ENCODE assay signal across 21 mouse cellular contexts in the genomic region with DNA sequence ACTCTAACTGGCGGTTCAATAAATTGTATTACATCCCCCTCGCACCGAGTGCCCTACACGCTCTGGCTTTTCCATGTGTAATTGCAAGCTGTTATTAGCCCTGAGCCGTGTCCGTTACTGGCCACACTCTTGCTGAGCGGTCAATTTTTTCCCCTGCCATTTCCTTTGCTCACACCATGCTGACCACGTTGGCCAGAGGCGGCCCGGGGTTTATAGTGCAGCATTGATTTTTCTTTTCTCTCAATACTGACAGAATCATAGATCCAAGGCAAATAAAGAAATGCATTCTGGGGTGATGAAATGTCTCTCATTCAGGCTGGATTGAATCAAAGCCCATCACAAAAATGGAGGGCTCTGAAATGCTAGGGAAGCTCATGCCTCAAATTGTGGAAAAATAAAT.
DNase-seq lines count a peak whose midpoint lies in the region; ATAC-seq and TF ChIP-seq lines count a peak whose summit lies in the region.
"Had no signal": no experiment of that assay in that cellular context is flagged by ENCODE, and none has a peak within 500 bp of the region (broad histone marks: within the 10 kb centered on the region; RNA-seq: fewer than 3 reads in every experiment).

No protein-coding gene starts in this region.

- TF ChIP-seq EP300 in liver, postnatal 0 days (IDR thresholded peaks at IDR 0.05; ENCODE audit: low read depth) = peak; percentile 52; the same call in 1 of the 2 replicates

- H3K9me3 ChIP-seq in hindbrain, embryonic 13.5 days = no peaks in the 10 kb centered on the region
- H3K9me3 ChIP-seq in hindbrain, embryonic 12.5 days (replicated peaks) = no peaks in the 10 kb centered on the region
- no peaks in the 10 kb centered on the region for H3K9me3 ChIP-seq in liver, embryonic 12.5 days (replicated peaks)
- no peaks in the 10 kb centered on the region for H3K9me3 ChIP-seq in liver, postnatal 0 days (ENCODE audit: low read length)
- H3K9me3 ChIP-seq in midbrain, embryonic 16.5 days (replicated peaks; ENCODE audit: control insufficient read depth, low read length, poor library complexity, severe bottlenecking) = no peaks in the 10 kb centered on the region
- H3K9me3 ChIP-seq in midbrain, embryonic 11.5 days (ENCODE audit: control insufficient read depth, low read length) = no peaks in the 10 kb centered on the region

- no peaks in the 10 kb centered on the region for H3K27me3 ChIP-seq in hindbrain, embryonic 13.5 days
- H3K27me3 ChIP-seq in hindbrain, embryonic 12.5 days = no peaks in the 10 kb centered on the region
- H3K27me3 ChIP-seq in liver, adult 2 months (ENCODE audit: control insufficient read depth, insufficient read depth, low read length) = no peaks in the 10 kb centered on the region
- H3K27me3 ChIP-seq in liver, embryonic 12.5 days (replicated peaks) = no peaks in the 10 kb centered on the region
- no peaks in the 10 kb centered on the region for H3K27me3 ChIP-seq in liver, postnatal 0 days (ENCODE audit: insufficient read depth, low read length)
- H3K27me3 ChIP-seq in midbrain, embryonic 16.5 days (ENCODE audit: control insufficient read depth, insufficient read depth, low read depth, low read length) = no peaks in the 10 kb centered on the region
- H3K27me3 ChIP-seq in midbrain, embryonic 11.5 days (ENCODE audit: control insufficient read depth, insufficient read depth, low read length) = no peaks in the 10 kb centered on the region
- H3K27me3 ChIP-seq: Patski had no signal

- H3K9ac ChIP-seq in hindbrain, embryonic 13.5 days = no peak overlapping the region
- H3K9ac ChIP-seq in hindbrain, embryonic 12.5 days = no peak overlapping the region
- 0 out of 2 replicates have a peak overlapping the region, but pooled peaks have one; percentile 4 for H3K9ac ChIP-seq in liver, adult 2 months (ENCODE audit: low read depth, low read length)
- no peak overlapping the region for H3K9ac ChIP-seq in liver, embryonic 12.5 days
- H3K9ac ChIP-seq in liver, postnatal 0 days (replicated peaks) = no peak overlapping the region
- H3K9ac ChIP-seq in midbrain, embryonic 16.5 days (ENCODE audit: low read depth, low read length) = no peak overlapping the region
- no peak overlapping the region for H3K9ac ChIP-seq in midbrain, embryonic 11.5 days (ENCODE audit: low read length)

- no peak overlapping the region for H3K4me2 ChIP-seq in hindbrain, embryonic 13.5 days
- H3K4me2 ChIP-seq in hindbrain, embryonic 12.5 days (replicated peaks) = no peak overlapping the region
- no peak overlapping the region for H3K4me2 ChIP-seq in liver, embryonic 12.5 days
- no peak overlapping the region for H3K4me2 ChIP-seq in liver, postnatal 0 days (ENCODE audit: low read depth, low read length)
- H3K4me2 ChIP-seq in midbrain, embryonic 16.5 days (ENCODE audit: low read length) = no peak overlapping the region
- no peak overlapping the region for H3K4me2 ChIP-seq in midbrain, embryonic 11.5 days

- 0 out of 2 replicates have a peak overlapping the region, but pooled peaks have one; percentile 23 for H3K27ac ChIP-seq in hindbrain, embryonic 13.5 days
- no peak overlapping the region for H3K27ac ChIP-seq in hindbrain, embryonic 12.5 days
- peak overlapping the region; percentile 33 for H3K27ac ChIP-seq in liver, adult 2 months (replicated peaks; ENCODE audit: insufficient read depth, low read depth, low read length)
- H3K27ac ChIP-seq in liver, embryonic 12.5 days = no peak overlapping the region
- H3K27ac ChIP-seq in liver, postnatal 0 days (ENCODE audit: low read depth) = no peak overlapping the region
- H3K27ac ChIP-seq in midbrain, embryonic 16.5 days (ENCODE audit: low read length) = no peak overlapping the region
- no peak overlapping the region for H3K27ac ChIP-seq in midbrain, embryonic 11.5 days (ENCODE audit: low read depth, low read length)

- no peak for TF ChIP-seq CTCF in liver, adult 2 months (IDR thresholded peaks at IDR 0.05; ENCODE audit: low read depth, low read length)
- no peak for TF ChIP-seq CTCF in liver, postnatal 0 days (IDR thresholded peaks at IDR 0.05; ENCODE audit: low read depth)

- H3K36me3 ChIP-seq in hindbrain, embryonic 13.5 days = no peaks in the 10 kb centered on the region
- H3K36me3 ChIP-seq in hindbrain, embryonic 12.5 days = no peaks in the 10 kb centered on the region
- no peaks in the 10 kb centered on the region for H3K36me3 ChIP-seq in liver, adult 2 months (ENCODE audit: control insufficient read depth, insufficient read depth, low read length)
- no peaks in the 10 kb centered on the region for H3K36me3 ChIP-seq in liver, embryonic 12.5 days
- no peaks in the 10 kb centered on the region for H3K36me3 ChIP-seq in liver, postnatal 0 days (replicated peaks; ENCODE audit: insufficient read depth, low read length)
- no peaks in the 10 kb centered on the region for H3K36me3 ChIP-seq in midbrain, embryonic 16.5 days (ENCODE audit: control insufficient read depth, insufficient read depth, low read length)
- H3K36me3 ChIP-seq in midbrain, embryonic 11.5 days (ENCODE audit: control insufficient read depth, insufficient read depth, low read length) = no peaks in the 10 kb centered on the region
- H3K36me3 ChIP-seq: G1E had no signal

- TF ChIP-seq POLR2A in liver, adult 2 months (IDR thresholded peaks at IDR 0.05; ENCODE audit: extremely low read depth, insufficient read depth, low read length) = no peak

- DNase-seq in liver, adult 2 months (ENCODE audit: extremely low read depth, low read depth, low spot score) = peak; percentile 92
- DNase-seq in liver, postnatal 0 days = peak; percentile 25
- no peak for DNase-seq in liver
- DNase-seq in midbrain, embryonic 11.5 days (ENCODE audit: low spot score, missing footprints) = no peak
- DNase-seq: adrenal gland, adult 2 months; adrenal gland, adult 8-10 months; adrenal gland, postnatal 10 days; adrenal gland, postnatal 14 days; adrenal gland, postnatal 25 days; adrenal gland, postnatal 36 days; B cell, adult 2 months; cerebellum, adult 11 months; cerebellum, adult 11-12 months had no signal

- no peak for ATAC-seq in hindbrain, embryonic 13.5 days (ENCODE audit: low FRiP score)
- ATAC-seq in hindbrain, embryonic 12.5 days (ENCODE audit: low FRiP score) = no peak
- no peak for ATAC-seq in liver, embryonic 12.5 days
- peak; percentile 70 for ATAC-seq in liver, postnatal 0 days
- 0 out of 2 replicates have a peak, but pooled peaks have one; percentile 48 for ATAC-seq in midbrain, embryonic 16.5 days
- no peak for ATAC-seq in midbrain, embryonic 11.5 days (ENCODE audit: low FRiP score)
- ATAC-seq: activated CD4-positive, CD25-positive, alpha-beta regulatory T cell, adult 4 months; CD4-positive, CD25-positive, alpha-beta regulatory T cell, adult 4 months; Patski had no signal

- 83% methylated on average over 10 of the region's 10 CpGs for WGBS in hindbrain, embryonic 13.5 days
- 85% methylated on average over 10 of the region's 10 CpGs for WGBS in hindbrain, embryonic 12.5 days
- 18% methylated on average over 10 of the region's 10 CpGs for WGBS in liver, adult 2 months
- WGBS in liver, embryonic 12.5 days (ENCODE audit: insufficient replicate concordance) = 74% methylated on average over 10 of the region's 10 CpGs
- whole genome bisulfite sequencing in liver, postnatal 0 days (ENCODE audit: insufficient replicate concordance) = 71% methylated on average over 10 of the region's 10 CpGs
- WGBS in midbrain, embryonic 16.5 days = 88% methylated on average over 10 of the region's 10 CpGs
- WGBS in midbrain, embryonic 11.5 days = 89% methylated on average over 10 of the region's 10 CpGs

- peaks cover 9% of the 10 kb centered on the region for H3K4me1 ChIP-seq in hindbrain, embryonic 13.5 days (replicated peaks)
- H3K4me1 ChIP-seq in hindbrain, embryonic 12.5 days = peaks cover 7% of the 10 kb centered on the region
- H3K4me1 ChIP-seq in liver, adult 2 months (ENCODE audit: control insufficient read depth, insufficient read depth, low read length) = peaks cover 5% of the 10 kb centered on the region; the same call in 1 of the 2 replicates
- no peaks in the 10 kb centered on the region for H3K4me1 ChIP-seq in liver, embryonic 12.5 days
- no peaks in the 10 kb centered on the region for H3K4me1 ChIP-seq in liver, postnatal 0 days (ENCODE audit: insufficient read depth)
- peaks cover under 1% of the 10 kb centered on the region; the same call in 1 of the 2 replicates for H3K4me1 ChIP-seq in midbrain, embryonic 16.5 days (ENCODE audit: control insufficient read depth, insufficient read depth, low read length)
- H3K4me1 ChIP-seq in midbrain, embryonic 11.5 days (ENCODE audit: control insufficient read depth, insufficient read depth, low read length) = peaks cover 2% of the 10 kb centered on the region

- no peak overlapping the region for H3K4me3 ChIP-seq in hindbrain, embryonic 13.5 days
- H3K4me3 ChIP-seq in hindbrain, embryonic 12.5 days = no peak overlapping the region
- H3K4me3 ChIP-seq in liver, adult 2 months (ENCODE audit: insufficient read depth, low read depth, low read length) = no peak overlapping the region
- no peak overlapping the region for H3K4me3 ChIP-seq in liver, embryonic 12.5 days
- H3K4me3 ChIP-seq in liver, postnatal 0 days (ENCODE audit: low read depth, low read length) = no peak overlapping the region
- H3K4me3 ChIP-seq in midbrain, embryonic 16.5 days (ENCODE audit: low read depth, low read length) = no peak overlapping the region
- H3K4me3 ChIP-seq in midbrain, embryonic 11.5 days (ENCODE audit: low read depth, low read length) = no peak overlapping the region

- H3K79me2 ChIP-seq in liver, adult 2 months (ENCODE audit: control insufficient read depth, insufficient read depth, low read length) = no peaks in the 10 kb centered on the region

Comparison
In these comparisons a context has a peak if more than half of its experiments do, and no peak if none do; other contexts are left out.
1. ATAC-seq: peak in liver, postnatal 0 days (single experiment) and midbrain, embryonic 16.5 days (single experiment); none in hindbrain, embryonic 13.5 days (single experiment), hindbrain, embryonic 12.5 days (single experiment), liver, embryonic 12.5 days (single experiment) and midbrain, embryonic 11.5 days (single experiment).
2. H3K27ac ChIP-seq: peak in hindbrain, embryonic 13.5 days (single experiment) and liver, adult 2 months (single experiment); none in hindbrain, embryonic 12.5 days (single experiment), liver, embryonic 12.5 days (single experiment), liver, postnatal 0 days (single experiment), midbrain, embryonic 16.5 days (single experiment) and midbrain, embryonic 11.5 days (single experiment).
3. DNase-seq: peak in liver, adult 2 months (single experiment) and liver, postnatal 0 days (single experiment); none in liver (single experiment) and midbrain, embryonic 11.5 days (single experiment).